Mouse (Mus musculus): ENCODE measurements around the gene Selenow. TPM values are rescaled to one million over a fixed set of nuclear protein-coding genes. Genes with fewer than 3 reads are reported as not detected.

Selenow gene
- polyA plus RNA-seq, 1 experiment from 2014 or later: 828 TPM

GRCm38 (mm10) chr7:15944311-15944710, 22.1 kb upstream of the Selenow start:
- WGBS: 95% methylated on average over 1 of the region's 1 CpGs
- Histone ChIP-seq H3K27ac (no peak overlapping the region), H3K9me3 (no peaks in the 10 kb centered on the region), H3K4me1 (peaks cover 35% of the 10 kb centered on the region), H3K36me3 (replicated peaks) (peaks cover 53% of the 10 kb centered on the region), H3K27me3 (ENCODE audit: poor library complexity, severe bottlenecking) (no peaks in the 10 kb centered on the region), H3K4me3 (peak overlapping the region; percentile 75)
- no peak for DNase-seq (ENCODE audit: extremely low spot score, low spot score)

GRCm38 (mm10) chr7:15938621-15939020, 16.4 kb upstream of the Selenow start:
- Histone ChIP-seq H3K27me3 (ENCODE audit: poor library complexity, severe bottlenecking) (no peaks in the 10 kb centered on the region), H3K4me3 (no peak overlapping the region), H3K27ac (no peak overlapping the region), H3K36me3 (replicated peaks) (peaks cover 89% of the 10 kb centered on the region), H3K4me1 (0 out of 2 replicates have a peak, but pooled peaks cover 4% of the 10 kb centered on the region), H3K9me3 (peaks cover 13% of the 10 kb centered on the region)
- WGBS: 94% methylated on average over 3 of the region's 3 CpGs
- no peak for DNase-seq (ENCODE audit: extremely low spot score, low spot score)

GRCm38 (mm10) chr7:15937491-15937890, 15.3 kb upstream of the Selenow start:
- Histone ChIP-seq H3K9me3 (peaks cover 13% of the 10 kb centered on the region), H3K4me3 (no peak overlapping the region), H3K4me1 (0 out of 2 replicates have a peak, but pooled peaks cover 7% of the 10 kb centered on the region), H3K27me3 (ENCODE audit: poor library complexity, severe bottlenecking) (no peaks in the 10 kb centered on the region), H3K27ac (no peak overlapping the region), H3K36me3 (replicated peaks) (peaks cover 78% of the 10 kb centered on the region)
- WGBS: 86% methylated on average over 5 of the region's 5 CpGs
- DNase-seq (ENCODE audit: extremely low spot score, low spot score): no peak

- no peak overlapping the region for H3K4me3 ChIP-seq
- WGBS: 64% methylated on average over 16 of the region's 16 CpGs
- H3K9me3 ChIP-seq: peaks cover 13% of the 10 kb centered on the region
- peaks cover 40% of the 10 kb centered on the region for H3K36me3 ChIP-seq (replicated peaks)
- H3K4me1 ChIP-seq: 0 out of 2 replicates have a peak, but pooled peaks cover 7% of the 10 kb centered on the region
- DNase-seq (ENCODE audit: extremely low spot score, low spot score): no peak
- no peaks in the 10 kb centered on the region for H3K27me3 ChIP-seq (ENCODE audit: poor library complexity, severe bottlenecking)
- no peak overlapping the region for H3K27ac ChIP-seq
Measured at GRCm38 (mm10) chr7:15933437-15934359, 11.5 kb upstream of the Selenow start.

GRCm38 (mm10) chr7:15931635-15932034, 9.4 kb upstream of the Selenow start:
- 0 out of 2 replicates have a peak, but pooled peaks cover 7% of the 10 kb centered on the region for H3K4me1 ChIP-seq

GRCm38 (mm10) chr7:15930543-15930942, 8.3 kb upstream of the Selenow start:
- H3K4me1 ChIP-seq: 0 out of 2 replicates have a peak, but pooled peaks cover 7% of the 10 kb centered on the region
- no peaks in the 10 kb centered on the region for H3K27me3 ChIP-seq (ENCODE audit: poor library complexity, severe bottlenecking)
- H3K27ac ChIP-seq: no peak overlapping the region
- no peak overlapping the region for H3K4me3 ChIP-seq
- H3K9me3 ChIP-seq: peaks cover 8% of the 10 kb centered on the region
- DNase-seq (ENCODE audit: extremely low spot score, low spot score): no peak
- peaks cover 8% of the 10 kb centered on the region for H3K36me3 ChIP-seq (replicated peaks)
- 58% methylated on average over 2 of the region's 2 CpGs for WGBS

More at GRCm38 (mm10) chr7:15931635-15932034, 9.4 kb upstream of the Selenow start:
- no peak for DNase-seq (ENCODE audit: extremely low spot score, low spot score)
- Histone ChIP-seq H3K4me3 (no peak overlapping the region), H3K36me3 (replicated peaks) (peaks cover 19% of the 10 kb centered on the region), H3K9me3 (peaks cover 13% of the 10 kb centered on the region), H3K27me3 (ENCODE audit: poor library complexity, severe bottlenecking) (no peaks in the 10 kb centered on the region), H3K27ac (no peak overlapping the region)
- 92% methylated on average over 3 of the region's 3 CpGs for WGBS

GRCm38 (mm10) chr7:15929910-15930309, 7.7 kb upstream of the Selenow start:
- 0 out of 2 replicates have a peak, but pooled peaks cover 7% of the 10 kb centered on the region for H3K4me1 ChIP-seq
- peaks cover 1% of the 10 kb centered on the region for H3K9me3 ChIP-seq
- no peak for DNase-seq (ENCODE audit: extremely low spot score, low spot score)
- no peaks in the 10 kb centered on the region for H3K27me3 ChIP-seq (ENCODE audit: poor library complexity, severe bottlenecking)
- no peak overlapping the region for H3K4me3 ChIP-seq
- WGBS: 43% methylated on average over 4 of the region's 4 CpGs
- H3K27ac ChIP-seq: no peak overlapping the region
- H3K36me3 ChIP-seq (replicated peaks): peaks cover 2% of the 10 kb centered on the region

GRCm38 (mm10) chr7:15921796-15922195, 406 bp downstream of the Selenow start:
- peaks cover 40% of the 10 kb centered on the region for H3K36me3 ChIP-seq (replicated peaks)
- under 1% methylated on average over 10 of the region's 10 CpGs for WGBS
- H3K4me1 ChIP-seq: peaks cover 29% of the 10 kb centered on the region
- peak overlapping the region; percentile 82 for H3K4me3 ChIP-seq
- H3K9me3 ChIP-seq: peaks cover 3% of the 10 kb centered on the region; the same call in 1 of the 2 replicates
- H3K27me3 ChIP-seq (ENCODE audit: poor library complexity, severe bottlenecking): peaks cover 11% of the 10 kb centered on the region; the same call in 1 of the 2 replicates
- peak overlapping the region; percentile 97 for H3K27ac ChIP-seq
- peak; percentile 67 for DNase-seq (ENCODE audit: extremely low spot score, low spot score)

GRCm38 (mm10) chr7:15920645-15921190, 1.5 kb downstream of the Selenow start:
- Histone ChIP-seq H3K9me3 (peaks cover 3% of the 10 kb centered on the region; the same call in 1 of the 2 replicates), H3K4me3 (peak overlapping the region; percentile 82), H3K27me3 (ENCODE audit: poor library complexity, severe bottlenecking) (peaks cover 11% of the 10 kb centered on the region; the same call in 1 of the 2 replicates), H3K4me1 (peaks cover 29% of the 10 kb centered on the region), H3K36me3 (replicated peaks) (peaks cover 48% of the 10 kb centered on the region), H3K27ac (peak overlapping the region; percentile 97)
- 87% methylated on average over 6 of the region's 6 CpGs for WGBS
- no peak for DNase-seq (ENCODE audit: extremely low spot score, low spot score)

GRCm38 (mm10) chr7:15919947-15920346, 2.3 kb downstream of the Selenow start:
- 93% methylated on average over 9 of the region's 9 CpGs for WGBS
- DNase-seq (ENCODE audit: extremely low spot score, low spot score): no peak
- Histone ChIP-seq H3K4me1 (peaks cover 29% of the 10 kb centered on the region), H3K4me3 (peak overlapping the region; percentile 82), H3K27ac (no peak overlapping the region), H3K9me3 (peaks cover 3% of the 10 kb centered on the region; the same call in 1 of the 2 replicates), H3K36me3 (replicated peaks) (peaks cover 48% of the 10 kb centered on the region), H3K27me3 (ENCODE audit: poor library complexity, severe bottlenecking) (peaks cover 11% of the 10 kb centered on the region; the same call in 1 of the 2 replicates)

GRCm38 (mm10) chr7:15918371-15918770, 3.8 kb downstream of the Selenow start:
- Histone ChIP-seq H3K9me3 (peaks cover 3% of the 10 kb centered on the region; the same call in 1 of the 2 replicates), H3K27me3 (ENCODE audit: poor library complexity, severe bottlenecking) (peaks cover 5% of the 10 kb centered on the region; the same call in 1 of the 2 replicates), H3K36me3 (replicated peaks) (peaks cover 48% of the 10 kb centered on the region), H3K27ac (no peak overlapping the region), H3K4me1 (peaks cover 29% of the 10 kb centered on the region), H3K4me3 (no peak overlapping the region)
- DNase-seq (ENCODE audit: extremely low spot score, low spot score): no peak

GRCm38 (mm10) chr7:15916996-15917395, 5.2 kb downstream of the Selenow start:
- peaks cover 3% of the 10 kb centered on the region; the same call in 1 of the 2 replicates for H3K9me3 ChIP-seq
- 78% methylated on average over 4 of the region's 4 CpGs for WGBS
- no peak overlapping the region for H3K27ac ChIP-seq
- H3K36me3 ChIP-seq (replicated peaks): peaks cover 48% of the 10 kb centered on the region
- no peaks in the 10 kb centered on the region for H3K27me3 ChIP-seq (ENCODE audit: poor library complexity, severe bottlenecking)
- no peak overlapping the region for H3K4me3 ChIP-seq
- H3K4me1 ChIP-seq: peaks cover 27% of the 10 kb centered on the region
- DNase-seq (ENCODE audit: extremely low spot score, low spot score): no peak

Data from forebrain, embryonic 10.5 days (tissue).